Mouse (Mus musculus) kidney, postnatal 10 days (tissue): ENCODE measurements at regions not wholly inside any gene's neighbourhood (a gene's known extent, or its start where the extent isn't known, plus 50 kb on each side); places are given as distances from the start of the nearest gene placed in this dataset.

Experiments used
- DNase-seq: peaks from one replicate; pipeline ENCODE4 v3.0.0; 2021; ENCODE audit warnings: mixed read lengths

DNA sequence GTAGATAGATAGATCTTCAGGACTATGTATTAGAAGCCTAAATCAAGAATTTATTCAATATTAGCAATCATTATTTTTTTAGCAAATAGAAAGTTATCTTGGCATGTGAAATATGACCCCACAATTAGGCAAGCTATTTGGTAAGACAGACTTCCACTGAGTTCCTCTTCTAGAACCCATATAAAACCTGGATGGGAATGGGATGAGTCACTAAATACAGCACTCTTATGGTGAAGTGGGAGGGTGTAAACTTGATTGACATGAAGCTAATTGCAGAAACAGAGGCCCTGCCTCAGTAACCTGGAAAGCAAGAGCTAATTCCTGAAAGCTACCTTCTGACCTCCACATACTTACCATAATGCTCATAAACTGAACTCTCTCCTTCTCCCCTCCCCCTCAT, 723.2 kb upstream of the Zeb2 start:
- DNase-seq, result no peak

DNA sequence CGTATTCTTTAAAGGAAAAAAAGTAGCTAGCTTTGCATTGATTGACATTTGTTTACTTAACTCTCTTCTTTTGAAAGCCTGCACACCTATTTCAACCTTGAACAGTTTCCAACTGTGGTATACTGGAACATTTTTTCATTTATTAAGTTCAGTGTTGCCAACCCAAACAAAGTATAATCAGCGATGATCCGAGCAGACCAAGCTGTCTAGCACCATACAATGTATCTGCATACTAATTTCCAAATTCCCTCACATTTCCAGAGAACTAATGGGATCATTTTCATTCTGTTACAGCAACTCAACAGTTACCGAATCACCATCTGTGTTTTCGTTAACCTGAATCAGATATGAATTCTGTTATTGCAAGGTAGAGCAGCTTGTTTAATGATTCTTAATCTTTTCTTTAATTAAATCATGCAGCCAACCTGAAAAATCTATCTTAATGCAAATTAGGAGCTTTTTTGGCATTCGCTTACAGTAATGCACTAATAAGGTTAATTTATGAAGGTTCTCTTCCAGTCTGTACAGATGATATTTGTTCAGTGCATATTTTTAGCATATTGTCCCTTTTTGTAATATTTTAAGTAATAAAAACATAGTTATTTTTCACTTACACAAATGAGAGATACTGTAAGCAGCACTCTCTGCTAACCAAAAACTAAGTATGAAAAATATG, 719.5 kb upstream of the Zeb2 start:
- no peak for DNase-seq

DNA sequence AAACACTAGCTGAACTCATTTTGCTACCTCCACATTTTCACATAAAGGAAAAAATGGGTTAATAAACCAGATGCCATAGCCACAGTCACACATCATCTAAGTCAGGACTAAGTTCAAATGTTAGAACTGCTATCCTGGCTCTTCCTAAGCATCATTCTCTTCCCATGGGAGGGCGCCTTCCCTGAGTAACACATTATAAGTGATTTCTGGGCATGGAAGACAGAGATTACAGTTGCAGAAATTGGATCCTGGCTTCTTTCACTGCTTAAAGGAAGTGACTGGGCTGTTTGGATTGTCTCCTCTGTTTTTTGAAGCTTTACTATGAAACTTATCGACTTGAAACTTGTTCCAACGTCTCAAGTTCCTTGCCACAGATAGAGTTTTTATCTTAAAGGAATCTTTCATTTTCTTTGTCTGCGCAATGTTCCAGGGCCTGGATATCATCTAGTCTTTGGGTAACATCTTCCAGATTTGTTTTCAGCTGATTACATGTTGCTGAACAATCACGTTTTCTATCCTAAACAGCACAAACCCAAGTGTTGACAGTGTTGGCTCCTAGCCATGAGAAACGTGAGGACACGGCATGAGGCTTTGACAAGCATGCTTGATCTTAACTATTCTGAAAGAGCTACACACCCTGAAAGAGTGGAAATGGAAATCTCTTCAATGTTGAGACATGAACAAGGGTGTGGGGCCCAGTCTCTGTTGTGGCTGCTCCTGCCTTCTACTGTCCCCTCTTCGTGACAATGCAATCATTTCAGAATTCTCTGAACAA, 700.9 kb upstream of the Zeb2 start:
- no peak for DNase-seq

DNA sequence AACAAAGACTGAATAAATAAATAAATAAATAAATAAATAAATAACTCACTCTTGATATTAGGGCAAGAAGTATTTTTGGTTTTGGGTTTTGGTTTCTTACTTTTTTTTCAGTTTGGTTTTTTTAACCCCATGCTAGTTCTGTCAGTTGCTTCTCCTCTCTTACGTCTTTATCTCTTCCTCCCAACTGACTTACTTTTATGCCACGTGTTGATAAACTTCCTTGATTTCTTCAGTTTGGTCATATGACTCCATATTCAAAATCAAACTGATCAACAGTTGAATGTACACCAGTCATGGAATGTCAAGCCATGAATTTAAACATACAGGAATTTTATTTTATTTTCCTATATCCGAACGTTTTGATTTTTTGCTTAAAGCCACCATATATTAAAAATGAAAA, 697.5 kb upstream of the Zeb2 start:
- DNase-seq, result no peak

DNA sequence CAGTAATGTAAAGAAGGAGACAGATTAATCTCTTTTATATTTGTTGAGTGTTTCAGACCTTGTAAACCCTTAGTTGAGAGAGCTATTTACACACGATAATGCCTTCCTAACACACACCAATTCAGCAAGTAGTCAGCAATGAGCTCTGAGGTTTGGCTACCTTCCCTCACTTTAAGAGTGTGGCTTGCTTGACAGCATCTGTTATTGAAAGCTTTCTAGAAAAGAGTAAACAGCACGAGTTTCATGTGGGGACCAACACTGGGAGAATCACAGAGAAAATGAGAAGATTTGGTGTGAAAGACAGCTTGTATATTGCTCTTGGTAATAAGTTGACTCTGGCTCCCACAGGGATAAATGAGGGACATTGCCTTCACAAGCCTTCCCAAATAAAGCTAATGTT, 688.1 kb upstream of the Zeb2 start:
- DNase-seq, result no peak

DNA sequence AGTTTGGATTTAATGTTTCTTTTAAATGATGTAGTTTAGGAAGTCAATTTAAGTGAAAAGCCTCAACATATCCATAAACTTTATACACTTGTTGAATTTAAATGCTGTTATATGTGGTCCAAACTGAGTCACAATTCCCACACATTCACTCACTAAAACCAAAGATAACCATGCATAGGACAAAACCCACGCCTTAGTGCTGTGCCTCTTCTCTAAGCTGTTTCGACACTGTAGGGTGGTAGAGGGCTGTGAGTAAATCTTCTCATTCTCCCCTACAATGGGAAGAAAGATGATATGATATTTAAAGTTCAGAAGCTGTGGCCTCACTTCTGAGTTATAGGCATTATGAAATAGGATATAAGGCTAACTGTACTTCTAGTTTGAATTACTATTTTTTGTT, 682.9 kb upstream of the Zeb2 start:
- DNase-seq, result no peak

DNA sequence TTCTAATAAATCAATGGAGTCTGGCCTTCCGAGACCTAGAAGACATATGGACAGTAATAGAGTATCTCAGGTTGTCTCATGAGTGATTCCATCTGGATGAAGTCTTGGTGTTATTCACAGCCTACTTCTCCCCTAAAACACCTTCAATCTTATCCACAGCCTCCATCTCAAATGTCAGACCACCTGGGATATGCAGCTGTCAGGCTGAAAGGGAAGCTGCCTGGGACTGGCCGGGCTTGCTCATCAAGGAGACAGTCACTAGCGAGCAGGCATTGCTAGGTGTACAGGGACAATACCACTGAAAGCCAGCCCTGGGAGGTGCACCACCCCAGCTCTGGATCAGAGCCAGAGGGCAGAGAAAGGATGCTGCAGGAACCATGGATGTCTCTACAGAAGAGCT, 676.4 kb upstream of the Zeb2 start:
- no peak for DNase-seq

DNA sequence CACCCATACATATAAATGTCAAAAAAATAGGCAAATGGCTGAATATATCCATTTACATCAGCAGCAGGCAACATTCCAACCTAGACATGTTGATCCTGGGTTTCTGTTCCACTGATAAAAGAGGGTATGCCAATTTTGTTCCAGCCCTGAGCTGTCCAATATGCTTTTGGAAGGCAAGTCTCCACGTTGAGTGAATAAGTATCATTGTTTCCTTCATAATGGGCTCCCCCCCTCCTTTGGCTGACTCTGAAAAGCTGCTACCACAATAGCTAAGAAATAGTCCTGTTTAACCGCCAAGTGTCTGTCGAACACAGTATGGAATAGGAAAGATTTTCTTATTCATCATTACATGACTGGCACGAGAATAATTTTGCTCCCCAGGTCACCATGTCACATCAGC, 672.5 kb upstream of the Zeb2 start:
- no peak for DNase-seq

DNA sequence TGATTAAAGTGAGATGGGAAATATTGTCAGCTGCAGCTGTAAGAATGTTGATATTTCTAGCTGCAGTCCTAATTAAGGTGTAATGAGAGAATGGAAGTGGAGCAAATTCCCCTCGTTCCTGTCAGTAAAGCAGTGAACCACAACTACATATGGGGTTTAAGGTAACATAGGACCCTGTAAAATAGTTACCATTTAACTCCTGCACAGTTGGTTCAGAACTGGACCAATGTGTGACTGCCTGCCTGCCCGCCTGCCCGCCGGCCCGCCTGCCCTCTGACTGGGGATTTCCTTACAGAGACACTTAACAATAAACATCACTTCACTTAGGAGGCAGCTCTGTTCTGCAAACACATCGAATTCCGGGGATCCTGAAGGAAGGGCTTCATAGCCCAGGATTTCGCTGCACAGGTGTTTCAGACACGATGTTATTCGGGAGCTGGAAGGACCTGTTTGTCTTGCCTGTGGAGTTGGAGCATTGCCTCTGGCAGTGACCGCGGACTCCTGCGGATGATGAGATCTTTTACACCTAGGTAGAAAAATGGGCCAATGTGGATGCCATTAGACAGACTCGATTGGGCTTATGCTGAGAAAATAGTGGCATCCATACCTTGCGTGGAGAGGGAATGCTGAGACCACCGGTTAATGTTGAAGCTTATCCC, 670.7 kb upstream of the Zeb2 start:
- DNase-seq, result peak; percentile 13

DNA sequence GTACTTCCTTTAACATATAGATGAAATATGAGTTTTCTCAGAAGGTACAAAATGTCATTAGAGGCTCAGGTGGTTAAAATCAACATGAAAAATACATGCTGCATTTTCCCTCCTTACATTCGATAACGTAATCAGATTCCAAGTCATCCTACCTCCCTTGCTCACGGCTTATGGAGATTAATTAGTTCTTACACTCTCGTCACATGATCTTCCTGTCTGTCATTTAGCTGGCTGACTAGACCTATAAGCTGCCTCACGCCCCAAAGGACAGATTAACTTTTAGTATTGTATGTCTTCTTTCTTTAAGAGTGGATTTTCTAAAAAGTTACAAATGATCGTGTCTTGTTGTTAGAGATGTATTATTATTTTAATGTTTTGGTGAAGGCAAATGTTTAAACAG, 669.6 kb upstream of the Zeb2 start:
- no peak for DNase-seq

DNA sequence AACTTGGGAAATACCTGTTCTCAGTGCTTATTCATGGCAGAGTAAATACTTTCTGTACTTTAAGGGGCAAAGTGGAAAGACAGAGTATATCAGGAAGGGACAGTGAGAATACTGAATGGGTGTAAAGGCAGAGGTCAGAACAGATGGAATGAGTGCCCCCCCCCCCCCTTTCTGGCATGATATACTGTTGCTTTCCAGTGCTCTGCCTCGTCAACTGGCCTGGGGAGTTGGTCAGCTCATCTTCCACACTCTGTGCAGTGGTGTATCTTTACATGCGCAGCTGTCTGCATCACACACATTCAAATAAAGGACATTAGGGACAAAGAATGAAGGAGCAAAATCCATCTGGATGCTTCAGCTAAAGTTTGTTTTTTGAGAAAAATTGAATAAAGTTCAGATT, 668.5 kb upstream of the Zeb2 start:
- DNase-seq, result no peak

DNA sequence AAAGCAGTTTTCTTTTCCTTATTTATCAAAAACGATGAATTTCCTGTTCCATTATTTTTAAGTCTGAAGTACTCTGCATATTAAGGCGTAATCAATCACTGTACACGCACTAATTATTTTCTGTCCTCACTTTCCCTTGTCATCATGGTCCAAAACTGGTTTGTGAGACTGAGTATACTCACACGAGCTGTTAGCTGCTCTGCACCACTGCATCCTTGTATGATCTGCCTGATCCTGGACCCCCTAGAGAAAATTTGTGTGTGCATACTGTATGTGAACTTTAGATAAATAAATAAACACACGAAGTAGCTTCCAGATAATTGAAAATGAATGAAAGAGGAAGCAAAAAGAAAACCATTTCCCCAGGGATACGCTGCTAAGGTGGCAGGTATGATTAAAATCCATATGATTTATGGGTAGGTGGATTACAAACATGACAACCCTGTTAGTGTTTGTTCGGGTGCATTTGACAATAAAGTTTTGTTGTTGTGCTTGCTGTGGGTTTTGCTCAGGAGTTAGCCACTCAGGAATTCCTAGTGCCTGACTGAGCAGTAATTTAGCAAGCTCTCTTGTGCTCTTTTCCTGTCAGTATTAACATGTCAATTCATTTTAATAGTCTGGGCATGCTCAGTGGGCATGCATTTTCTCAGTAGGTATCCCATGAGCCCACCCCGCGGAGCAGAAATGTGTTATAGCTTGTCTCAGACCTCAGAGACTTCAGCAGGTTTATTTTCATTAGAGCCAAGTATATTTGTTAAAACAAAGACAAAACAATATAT, 666.6 kb upstream of the Zeb2 start:
- no peak for DNase-seq

DNA sequence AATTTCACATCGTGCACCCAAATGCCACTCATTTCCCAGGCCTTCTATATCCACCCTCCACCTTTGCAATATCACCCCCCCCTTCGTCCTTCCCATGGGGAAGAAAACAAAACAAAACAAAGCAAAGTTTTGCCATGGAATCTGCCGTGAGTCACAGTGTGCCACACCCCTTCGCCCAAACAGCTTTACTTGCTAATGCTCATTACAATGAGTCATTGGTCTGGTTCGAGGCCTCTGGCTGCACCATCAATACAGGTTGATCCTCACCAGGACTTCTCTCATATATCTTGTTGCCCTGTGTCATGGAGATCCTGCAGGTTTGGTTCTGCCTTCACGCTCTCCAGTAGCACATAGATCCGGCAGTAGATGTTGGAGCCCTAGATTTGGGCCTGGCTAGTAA, 660.3 kb upstream of the Zeb2 start:
- no peak for DNase-seq

DNA sequence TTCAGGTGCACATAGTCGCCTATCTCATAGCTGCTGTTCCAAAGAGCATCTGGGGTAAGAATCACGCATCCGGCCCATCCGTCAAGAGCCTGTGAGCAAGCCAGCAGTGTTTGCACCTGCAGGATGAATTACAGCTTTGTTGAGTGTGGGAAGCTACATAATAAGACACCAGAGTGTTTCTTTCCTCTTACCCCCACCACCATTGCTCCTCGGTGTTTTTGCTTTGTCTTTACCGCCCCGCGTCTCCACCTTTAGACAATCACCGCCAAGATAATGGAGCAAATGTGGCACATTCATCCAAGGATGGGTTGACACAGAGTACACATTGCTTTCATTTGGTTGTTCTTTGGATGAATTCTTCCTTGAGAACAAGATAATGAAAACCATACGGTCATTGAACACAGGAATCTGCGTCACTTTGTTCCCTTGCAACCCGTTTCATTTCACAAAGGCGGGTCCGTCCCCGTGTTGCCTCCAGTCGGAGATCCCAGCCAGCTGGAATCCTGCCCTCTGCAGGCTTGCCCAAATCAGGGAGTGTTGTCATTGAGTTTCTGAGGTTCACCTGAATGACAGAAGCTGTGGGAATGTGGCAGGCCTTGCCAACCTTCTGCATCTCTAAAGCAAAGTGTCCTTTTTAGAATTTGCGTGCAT, 659.4 kb upstream of the Zeb2 start:
- no peak for DNase-seq

DNA sequence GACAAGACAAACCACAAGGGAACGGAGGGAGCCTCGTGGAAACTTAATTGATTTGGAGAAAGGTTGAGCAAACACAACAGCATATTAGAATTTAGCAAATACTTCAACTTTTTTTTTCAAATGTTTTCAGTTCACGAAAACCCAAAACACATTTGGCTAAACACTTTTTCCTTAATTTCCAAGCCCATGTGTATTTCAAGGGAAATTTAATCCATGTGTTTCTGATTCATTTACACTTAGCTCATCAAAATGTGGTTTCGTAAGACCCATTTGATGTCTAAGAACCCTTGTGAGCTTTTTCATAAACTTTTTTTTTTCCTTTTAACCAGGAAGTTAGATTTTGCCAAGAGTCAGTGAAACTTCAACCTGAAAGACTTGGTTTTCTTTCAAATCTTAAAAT, 658.5 kb upstream of the Zeb2 start:
- DNase-seq, result no peak

DNA sequence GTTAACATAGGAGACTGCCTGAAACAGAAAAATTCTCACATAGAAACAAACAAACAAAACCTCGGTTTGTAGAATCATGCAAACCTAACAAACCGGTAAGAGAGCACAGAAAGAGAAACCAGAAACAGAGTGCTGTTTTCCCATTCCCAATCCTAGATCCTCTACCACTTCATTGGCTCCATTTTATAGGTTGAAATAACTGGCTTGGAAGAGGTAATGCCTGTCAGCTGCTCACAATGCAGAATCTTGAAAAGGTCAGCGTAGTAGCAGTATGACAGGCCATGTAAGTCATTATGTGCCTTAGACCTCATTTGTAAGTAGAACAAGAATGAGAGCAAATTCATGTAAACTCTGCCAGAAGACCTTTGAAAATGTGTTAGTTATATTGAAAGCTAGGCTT, 657.2 kb upstream of the Zeb2 start:
- DNase-seq, result no peak

DNA sequence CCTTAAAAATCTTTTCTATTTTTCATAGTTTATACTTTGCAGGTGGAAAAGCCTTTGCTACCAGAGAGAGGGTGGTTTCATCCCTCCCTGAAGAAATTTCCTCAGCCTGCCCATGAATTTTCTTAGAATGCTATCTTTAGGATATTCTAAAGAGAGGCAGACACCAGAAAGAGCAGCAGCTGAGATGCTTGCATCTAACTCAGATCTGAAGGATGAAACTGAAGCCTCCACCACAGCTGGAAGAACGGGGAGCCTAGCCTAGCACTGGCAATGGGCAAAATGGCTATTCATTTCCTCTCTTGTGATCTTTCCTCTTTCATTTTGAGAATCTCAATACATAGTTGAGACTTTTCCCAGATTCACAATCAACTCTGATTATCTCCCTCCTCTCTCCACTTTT, 640.0 kb upstream of the Zeb2 start:
- no peak for DNase-seq

DNA sequence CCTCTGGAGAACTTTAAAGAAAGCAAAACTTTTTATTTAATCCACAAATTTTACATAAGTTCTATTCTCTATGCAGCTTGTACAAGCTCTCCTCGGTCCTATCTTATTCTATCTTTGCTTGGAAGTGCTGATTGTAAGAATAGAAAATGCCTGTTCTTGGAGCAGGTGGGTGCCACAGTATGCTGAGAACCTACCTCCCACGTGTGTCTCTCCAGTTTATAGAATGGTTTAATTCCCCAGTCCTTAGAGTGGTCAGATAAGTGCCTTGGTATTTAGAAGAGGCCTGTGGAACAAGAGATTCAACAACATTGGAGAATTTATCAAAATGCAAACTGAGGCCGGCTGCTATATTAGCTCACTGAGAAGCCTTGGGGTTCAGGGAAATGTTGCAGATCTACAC, 639.2 kb upstream of the Zeb2 start:
- DNase-seq, result no peak

DNA sequence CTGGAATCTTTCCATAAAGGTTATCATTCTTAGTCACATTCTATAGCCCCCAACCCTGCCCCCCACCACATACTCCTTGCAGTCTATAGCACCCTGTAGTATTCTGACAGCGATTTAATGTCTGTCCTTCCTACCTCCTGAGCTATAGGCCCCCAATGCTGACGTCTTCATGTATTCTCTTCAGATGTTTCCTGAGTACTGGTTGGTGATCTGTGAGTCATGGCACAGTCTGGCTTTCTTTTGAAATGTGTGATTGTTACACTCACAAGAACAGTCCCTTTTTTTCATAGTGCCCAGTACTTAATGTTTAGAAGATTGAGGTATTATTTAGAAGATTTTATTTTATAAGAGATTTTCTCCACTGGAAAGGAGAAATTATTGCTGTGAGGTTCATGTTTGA, 634.6 kb upstream of the Zeb2 start:
- DNase-seq, result no peak

DNA sequence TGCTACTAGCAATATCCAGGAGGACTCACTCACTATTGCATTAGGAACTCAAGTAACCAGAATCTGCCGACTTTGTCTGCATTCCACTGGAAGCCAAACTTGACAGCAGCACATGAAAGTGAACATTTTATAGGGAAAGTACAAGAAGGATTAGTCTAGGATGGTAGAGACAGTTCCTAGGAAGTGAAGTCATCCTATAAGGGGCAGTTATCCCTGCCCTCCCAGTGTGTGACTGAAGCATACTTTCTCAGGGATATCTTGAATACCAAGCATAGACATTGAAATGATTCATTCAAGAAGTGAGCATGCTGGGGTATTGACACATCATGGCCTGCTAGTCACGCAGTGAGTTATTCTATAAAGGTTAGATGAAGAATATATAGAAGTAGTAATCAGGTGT, 632.2 kb upstream of the Zeb2 start:
- no peak for DNase-seq

DNA sequence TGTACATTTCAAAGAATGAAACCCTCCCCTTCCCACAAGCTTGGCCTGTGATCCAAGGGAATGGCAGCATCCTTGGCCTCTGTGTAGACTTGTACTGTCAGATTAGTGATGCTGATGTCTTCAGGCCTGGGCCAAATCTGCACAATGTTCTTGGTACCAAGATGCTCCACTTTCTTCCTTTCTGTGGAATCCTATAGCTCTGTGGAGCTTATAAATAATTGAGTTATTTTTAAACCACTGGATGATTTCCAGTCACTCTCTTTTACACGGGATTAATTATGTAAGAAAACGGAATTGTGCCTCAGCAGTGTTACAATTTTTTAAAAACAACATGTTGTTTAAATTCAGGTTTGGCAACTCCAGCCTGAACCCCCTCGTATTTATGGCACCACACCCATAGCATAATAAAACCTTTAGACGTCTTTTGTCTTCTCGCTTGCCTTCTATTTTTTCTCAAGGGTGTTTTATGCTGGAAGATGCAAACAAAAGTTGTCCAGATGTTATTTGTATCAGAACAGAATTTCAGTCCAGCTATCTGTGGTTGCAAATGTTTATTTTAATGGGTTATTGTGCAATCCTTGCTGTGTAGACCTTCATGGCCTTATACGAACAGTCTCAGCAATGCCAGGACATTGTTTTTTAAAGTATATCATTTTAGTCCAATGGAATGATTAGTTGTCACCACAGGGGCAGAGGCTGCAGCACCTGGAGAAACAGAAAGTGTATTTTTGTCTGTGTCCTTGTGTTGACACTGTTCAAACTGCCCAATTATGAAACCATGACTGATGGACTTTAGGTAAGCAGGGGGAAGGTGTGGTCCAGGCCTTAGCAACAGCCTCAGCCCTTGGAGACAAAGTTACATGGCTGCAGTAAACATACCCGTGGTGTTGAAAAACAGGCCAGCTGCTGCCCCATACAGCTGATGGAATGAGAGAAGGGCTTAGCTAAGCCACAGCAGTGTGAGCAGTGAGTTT, 630.4 kb upstream of the Zeb2 start:
- DNase-seq, result no peak

DNA sequence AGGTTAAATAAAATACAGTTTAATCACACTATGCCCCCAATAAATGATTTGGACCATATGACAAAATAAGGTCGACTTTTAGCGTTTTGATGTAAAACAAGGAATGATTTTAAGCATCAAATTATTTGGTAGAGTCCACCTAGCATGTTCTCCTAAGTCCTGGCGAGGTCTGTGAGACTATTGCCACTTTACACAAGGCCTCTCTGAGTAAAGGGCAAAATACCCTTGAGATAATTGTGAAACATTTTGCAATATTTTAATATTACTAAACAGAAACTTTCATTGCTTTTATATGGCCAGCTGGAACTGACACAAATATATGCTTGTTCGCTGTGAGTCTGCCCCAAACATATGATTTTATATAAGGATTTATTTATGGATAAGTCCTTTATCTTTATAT, 629.4 kb upstream of the Zeb2 start:
- no peak for DNase-seq
